ENCODE assay signal across 8 mouse cellular contexts in the genomic region with DNA sequence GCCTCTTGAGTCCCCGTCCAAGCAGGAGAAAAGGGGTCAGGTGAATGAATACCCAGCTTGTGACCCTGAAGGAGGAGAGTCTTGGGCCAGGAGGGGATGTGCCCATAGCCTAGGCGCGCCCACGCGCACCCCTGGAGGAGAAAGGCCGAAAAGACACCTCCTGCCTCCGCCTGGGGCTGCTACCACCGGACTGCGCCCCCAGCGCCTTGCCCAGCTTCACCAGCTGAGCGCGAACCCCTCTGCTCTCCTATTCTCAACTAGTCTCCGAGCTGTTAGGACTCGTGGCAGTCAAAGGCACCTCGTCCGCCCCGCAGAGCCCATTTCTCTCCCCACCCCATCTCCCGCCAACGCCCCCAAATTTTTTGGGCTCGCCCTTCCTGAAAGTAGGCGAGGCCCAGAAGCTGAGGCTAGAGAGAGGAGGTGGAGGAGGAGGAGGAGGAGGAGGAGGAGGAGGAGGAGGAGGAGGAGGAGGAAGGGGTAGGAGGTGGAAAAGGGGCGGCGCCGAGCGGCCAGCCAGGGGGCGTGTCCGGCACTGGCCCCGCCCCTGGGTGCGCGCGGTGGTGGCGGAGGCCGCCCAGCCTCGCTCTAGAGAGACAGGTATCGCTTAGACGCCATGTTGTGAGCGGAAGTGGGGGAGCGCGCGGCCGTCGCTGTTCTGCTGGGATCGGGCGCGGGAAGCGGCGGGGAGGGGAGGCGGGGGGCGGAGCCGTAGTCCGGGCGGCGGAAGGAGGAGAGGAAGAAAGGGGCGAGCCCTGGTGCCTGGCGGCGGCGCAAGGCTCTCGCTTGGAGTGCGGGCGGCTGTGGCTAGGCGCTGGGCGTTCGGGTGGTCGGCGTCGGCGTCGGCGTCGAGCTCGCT. TPM values are rescaled to one million over a fixed set of nuclear protein-coding genes. Genes with fewer than 3 reads are reported as not detected.
A peak's percentile ranks its signal among the peaks of the same experiment; 100 is the strongest.
DNase-seq lines count a peak whose midpoint lies in the region; ATAC-seq and TF ChIP-seq lines count a peak whose summit lies in the region.

No protein-coding gene starts in this region.

- peak overlapping the region; percentile 91 for H3K4me3 ChIP-seq in cerebellum, adult 2 months (replicated peaks; ENCODE audit: insufficient read depth, low read depth, low read length)

- 13% methylated on average over 50 of the region's 71 CpGs for WGBS in cerebellum, adult 2 months

- TF ChIP-seq POLR2A in cerebellum, adult 2 months (IDR thresholded peaks at IDR 0.05; ENCODE audit: borderline replicate concordance, insufficient read depth, low read length): peak; percentile 43; the same call in 1 of the 2 replicates

- peaks cover 3% of the 10 kb centered on the region; the same call in 1 of the 2 replicates for H3K4me1 ChIP-seq in cerebellum, adult 2 months (ENCODE audit: control insufficient read depth, insufficient read depth, low read length)

- TF ChIP-seq CTCF in cerebellum, adult 2 months (IDR thresholded peaks at IDR 0.05; ENCODE audit: borderline replicate concordance, insufficient read depth, low read depth, low read length): no peak

- DNase-seq in MEL-GATA-1-ER (ENCODE audit: extremely low read depth, low read depth): peak; percentile 84
- peak; percentile 81 to 89 for DNase-seq in cerebellum, adult 2 months
- peak; percentile 84 for DNase-seq in forelimb bud, embryonic 11.5 days (ENCODE audit: low read depth, low spot score)
- DNase-seq in layer of hippocampus, postnatal 14 days (ENCODE audit: low spot score in 2 of 2): peak; percentile 67 to 78
- DNase-seq in lung, postnatal 10 days: peak; percentile 92
- DNase-seq in ovary, postnatal 14 days (ENCODE audit: low spot score): peak; percentile 73
- DNase-seq in thymus, postnatal 10 days (ENCODE audit: low spot score in 2 of 2): peak; percentile 87 to 88

- no peaks in the 10 kb centered on the region for H3K27me3 ChIP-seq in cerebellum, adult 2 months (ENCODE audit: control insufficient read depth, insufficient read depth, low read length)

- H3K27ac ChIP-seq in cerebellum, adult 2 months (ENCODE audit: insufficient read depth, low read length): peak overlapping the region; percentile 83

- peak; percentile 82 to 84 for ATAC-seq in hematopoietic stem cell, adult 5-6 weeks (replicated peaks in 1 of 2; ENCODE audit: insufficient read depth in 1 of 2, low FRiP score in 2 of 2, low TSS enrichment in 1 of 2, low read depth in 1 of 2, poor library complexity in 2 of 2, severe bottlenecking in 2 of 2)

RNA-seq across cellular contexts. Expression of gene Rps6ka3, which starts 45.2 kb away (rescaled TPM):
- polyA plus RNA-seq in cerebellum, adult 2 months (2012; rRNA removed): 20.6 and 24.3 TPM in 2 replicates
- total RNA-seq in hematopoietic stem cell, adult 5-6 weeks (2017): 76.3 and 79.5 TPM in 2 replicates
- total RNA-seq in layer of hippocampus, postnatal 14 days (2021): 10 to 100 TPM; 27.4 to 37.5 TPM

Comparison
In these comparisons a context has a peak if more than half of its experiments do, and no peak if none do; other contexts are left out.
1. Peak in every context shown above with its lines: DNase-seq, ATAC-seq, H3K4me3 ChIP-seq and H3K27ac ChIP-seq.